Mouse (Mus musculus) naive thymus-derived CD4-positive, alpha-beta T cell, adult 2 months (primary cell): ENCODE results near the gene Btbd11.
A peak's percentile ranks its signal among the peaks of the same experiment; 100 is the strongest.

Experiments used
- DNase-seq: peaks from one replicate; pipeline ENCODE4 v3.0.0-alpha.2; 2011; ENCODE audit warnings: low read depth

Btbd11 gene

DNA sequence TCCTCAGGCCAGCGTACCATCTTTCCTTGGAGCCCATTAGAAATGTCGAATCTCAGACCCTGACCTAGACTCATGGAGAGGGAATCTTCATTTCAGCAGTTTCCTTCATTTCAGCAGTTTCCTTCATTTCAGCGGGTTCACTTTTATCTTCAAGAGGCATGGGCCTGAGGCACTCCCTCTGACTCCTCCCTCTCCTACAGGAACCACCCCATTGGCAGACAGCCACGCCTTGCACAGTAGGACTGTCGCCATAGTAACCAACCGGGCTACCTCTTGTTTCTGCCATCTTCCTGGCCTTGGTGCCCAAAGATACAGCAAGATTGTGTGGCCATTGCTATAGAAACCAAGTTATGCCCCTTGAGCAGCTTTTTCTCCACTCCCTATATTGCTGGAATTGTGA lies 205.4 kb downstream of the Btbd11 start:
- no peak for DNase-seq

DNA sequence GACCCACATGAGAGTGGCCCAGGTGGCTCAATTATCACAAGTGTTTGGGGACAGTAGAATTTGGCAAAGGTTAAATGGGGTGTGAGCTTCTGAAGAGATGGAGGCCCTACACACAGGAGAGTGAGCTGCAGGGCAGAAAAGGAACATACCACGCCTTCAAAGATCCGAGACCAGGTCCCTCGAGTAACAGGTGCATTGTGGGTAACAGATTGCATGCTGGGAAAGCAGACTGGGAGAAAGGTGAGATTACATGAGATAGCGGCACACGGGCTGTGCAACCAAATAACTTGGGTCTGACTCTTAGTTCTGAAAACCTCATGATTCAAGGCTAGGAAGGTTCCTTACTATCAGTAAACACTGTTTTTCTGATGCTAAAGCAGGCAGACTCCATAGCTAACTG lies 209.7 kb downstream of the Btbd11 start:
- DNase-seq: no peak

GRCm38 (mm10) chr10:85598093-85598599 lies 211.5 kb downstream of the Btbd11 start:
- no peak for DNase-seq

GRCm38 (mm10) chr10:85598603-85599542 lies 212.3 kb downstream of the Btbd11 start:
- no peak for DNase-seq

GRCm38 (mm10) chr10:85602546-85602945 lies 215.9 kb downstream of the Btbd11 start:
- no peak for DNase-seq

DNA sequence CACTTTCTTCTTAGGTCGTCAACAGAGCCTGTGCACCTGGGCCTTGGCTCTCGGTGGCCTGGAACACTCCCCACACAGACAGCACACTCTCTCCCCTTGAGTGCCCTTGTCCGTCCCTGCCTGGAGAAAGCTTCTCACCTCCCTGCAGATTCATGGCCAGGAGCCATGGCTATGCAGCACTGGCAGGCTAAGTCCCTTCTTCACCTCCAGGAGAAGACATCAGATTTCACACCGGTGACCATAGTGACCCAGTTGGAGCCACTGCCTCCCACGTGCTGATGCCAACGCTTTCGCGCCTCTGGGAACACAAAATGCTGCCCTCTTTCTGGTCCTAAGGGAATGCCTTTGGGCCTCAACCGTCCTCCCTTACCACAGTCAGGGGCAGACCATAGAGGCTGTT lies 217.9 kb downstream of the Btbd11 start:
- DNase-seq: no peak

GRCm38 (mm10) chr10:85608550-85609278 lies 222.1 kb downstream of the Btbd11 start:
- DNase-seq: no peak

DNA sequence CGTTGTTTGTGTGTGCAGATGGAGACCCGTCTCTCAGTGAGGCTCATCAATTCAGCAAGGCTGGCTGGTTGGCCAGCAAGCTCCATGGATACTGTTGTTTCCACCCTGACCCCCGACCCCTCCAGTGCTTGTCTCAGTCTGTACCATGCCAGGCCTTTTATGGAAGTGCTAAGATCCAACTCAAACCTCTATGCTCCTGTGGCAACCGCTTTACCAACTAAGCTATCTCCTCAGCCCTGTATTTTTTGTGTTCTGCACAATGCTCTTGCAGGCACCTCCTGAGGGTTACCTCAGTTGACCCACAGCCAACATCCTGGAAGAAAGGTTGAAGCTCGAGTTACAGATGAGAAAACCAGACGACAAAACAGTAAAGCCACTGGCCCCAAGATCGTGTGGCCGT lies 230.5 kb downstream of the Btbd11 start:
- DNase-seq: no peak

GRCm38 (mm10) chr10:85617501-85618417 lies 231.1 kb downstream of the Btbd11 start:
- no peak for DNase-seq

- DNase-seq: no peak
These were observed 234.5 kb downstream of the Btbd11 start for GRCm38 (mm10) chr10:85621067-85621466.

DNA sequence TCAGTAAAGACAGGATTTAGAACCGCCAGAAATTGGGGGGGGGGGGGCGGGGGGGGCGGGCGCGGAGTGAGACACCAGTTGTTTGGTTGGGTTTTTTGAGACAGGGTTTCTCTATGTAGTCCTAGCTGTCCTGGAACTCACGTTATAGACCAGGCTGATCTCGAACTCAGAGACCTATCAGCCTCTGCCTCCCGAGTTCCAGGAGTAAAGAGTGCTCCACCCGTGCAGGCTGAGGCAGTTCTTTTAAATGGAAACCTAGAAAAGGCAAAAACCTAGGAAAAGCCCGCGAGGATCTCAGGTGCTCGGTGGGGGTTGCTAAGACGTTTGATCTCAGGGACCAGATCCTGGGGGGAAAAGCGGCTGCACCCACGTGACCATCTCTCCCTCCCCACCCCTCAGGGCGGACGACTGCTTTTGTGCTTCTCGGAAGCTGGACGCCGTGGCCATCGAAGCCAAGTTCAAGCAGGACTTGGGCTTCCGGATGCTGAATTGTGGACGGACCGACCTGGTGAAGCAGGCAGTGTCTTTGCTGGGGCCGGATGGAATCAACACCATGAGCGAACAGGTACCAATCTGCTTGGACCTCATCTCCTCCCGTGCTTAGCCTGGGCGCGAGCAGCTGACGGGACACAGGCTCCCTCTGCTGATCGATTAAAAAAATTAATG lies 238.0 kb downstream of the Btbd11 start:
- peak; percentile 63 for DNase-seq

GRCm38 (mm10) chr10:85625170-85625686 lies 238.6 kb downstream of the Btbd11 start:
- DNase-seq: no peak

GRCm38 (mm10) chr10:85632030-85632429 lies 245.4 kb downstream of the Btbd11 start:
- no peak for DNase-seq

DNA sequence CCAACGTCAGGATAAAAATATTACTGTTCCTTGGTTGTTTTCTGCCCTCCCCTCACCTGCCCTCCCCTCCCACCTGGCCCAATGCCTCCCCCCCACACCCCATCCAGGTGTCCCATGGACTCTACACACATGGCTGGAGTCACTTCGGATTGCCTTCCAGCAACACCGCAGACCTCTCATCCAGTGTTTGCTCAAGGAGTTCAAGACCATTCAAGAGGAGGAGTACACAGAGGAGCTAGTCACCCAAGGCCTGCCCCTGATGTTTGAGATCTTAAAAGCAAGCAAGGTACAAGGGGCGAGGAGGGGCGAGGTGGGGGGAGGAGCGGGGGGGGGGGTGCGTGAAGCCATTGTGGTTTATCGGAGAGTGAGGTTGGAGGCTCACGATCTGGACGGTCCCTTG lies 247.0 kb downstream of the Btbd11 start:
- no peak for DNase-seq

- DNase-seq: no peak
These were observed 251.0 kb downstream of the Btbd11 start for GRCm38 (mm10) chr10:85637580-85637979.

DNA sequence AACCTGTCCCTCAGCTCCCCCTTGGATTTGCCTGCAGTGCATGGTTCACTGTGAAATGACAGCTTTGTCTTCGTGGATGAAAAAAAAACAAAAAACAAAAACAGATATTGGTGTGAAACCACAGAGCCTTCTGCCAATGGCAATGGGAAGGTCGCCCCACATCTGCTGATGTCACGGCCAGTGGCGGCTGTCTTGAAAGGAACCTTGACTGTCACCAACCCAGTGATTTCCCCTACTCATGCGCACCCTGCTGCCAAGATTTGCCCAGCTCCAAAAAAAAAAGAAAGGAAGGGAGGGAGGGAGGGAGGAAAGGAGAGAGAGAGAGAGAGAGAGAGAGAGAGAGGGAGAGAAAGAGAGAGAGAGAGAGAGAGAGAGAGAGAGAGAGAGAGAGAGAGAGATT lies 251.5 kb downstream of the Btbd11 start:
- no peak for DNase-seq

DNA sequence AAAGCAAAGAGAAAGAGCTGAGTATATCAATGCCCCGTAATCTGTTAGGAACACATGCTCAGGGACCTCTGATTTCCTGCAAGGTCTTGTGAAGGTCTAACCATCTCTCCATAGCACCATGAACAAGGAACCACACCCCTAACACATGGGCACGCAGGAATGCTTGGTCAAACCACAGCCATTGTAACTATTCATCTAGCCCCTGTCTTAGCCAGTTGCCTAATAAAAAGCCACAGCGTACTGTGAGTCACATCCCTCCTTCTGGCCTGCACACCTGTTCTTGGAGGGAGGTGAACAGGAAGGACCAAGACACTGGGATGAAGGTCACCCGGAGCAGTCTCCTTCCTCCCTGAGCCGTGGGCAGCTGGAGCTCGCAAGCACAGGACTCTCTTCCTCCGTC lies 253.0 kb downstream of the Btbd11 start:
- DNase-seq: no peak

GRCm38 (mm10) chr10:85640408-85640807 lies 253.8 kb downstream of the Btbd11 start:
- no peak for DNase-seq

- no peak for DNase-seq
These were observed 258.7 kb downstream of the Btbd11 start for GRCm38 (mm10) chr10:85645346-85645745.

DNA sequence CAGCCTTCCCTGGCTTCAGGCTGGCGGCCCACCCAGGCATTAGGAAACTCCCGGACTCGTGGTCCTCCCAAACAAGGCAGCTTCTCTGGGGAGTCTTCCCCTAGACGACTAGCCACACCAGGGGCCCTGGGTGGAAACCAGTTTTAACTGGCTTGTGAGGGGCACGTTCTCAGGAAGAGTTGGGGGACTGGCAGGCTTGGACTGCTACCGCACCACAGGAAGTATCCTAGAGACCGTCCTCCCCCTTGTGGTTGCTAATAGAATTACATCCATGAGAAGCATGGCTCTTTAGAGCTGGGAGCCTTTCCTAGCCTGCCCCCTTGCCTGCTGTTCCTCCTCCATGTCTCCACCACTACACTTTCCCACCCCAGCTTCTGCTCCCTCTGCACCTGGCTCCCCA lies 265.1 kb downstream of the Btbd11 start:
- peak; percentile 64 for DNase-seq

GRCm38 (mm10) chr10:85655881-85656280 lies 269.3 kb downstream of the Btbd11 start:
- no peak for DNase-seq
